Mouse (Mus musculus) left cerebral cortex, postnatal 14 days (tissue): Measurements from ENCODE around the gene Fgf8. TPM values are rescaled to one million over a fixed set of nuclear protein-coding genes. Genes with fewer than 3 reads are reported as not detected.

ENCODE experiments used
- DNase-seq, 2 experiments: peaks; one replicate each; pipeline ENCODE4 v3.0.0; 2021 to 2022; ENCODE audit warnings: low spot score in 2 of 2, mixed read lengths in 1 of 2
- intact Hi-C: fragments of 180-260 bp; cut with DNase I; formaldehyde crosslinking; loops from one replicate; pipeline ENCODE4 v1.15.1; 2025
- total RNA-seq, 2 experiments: library from RNA; stranded (reverse); gene quantifications; 2 replicates each; pipeline ENCODE4 v1.2.3; 2021

Gene Fgf8
- total RNA-seq, 2 experiments from 2014 or later = not detected

DNA sequence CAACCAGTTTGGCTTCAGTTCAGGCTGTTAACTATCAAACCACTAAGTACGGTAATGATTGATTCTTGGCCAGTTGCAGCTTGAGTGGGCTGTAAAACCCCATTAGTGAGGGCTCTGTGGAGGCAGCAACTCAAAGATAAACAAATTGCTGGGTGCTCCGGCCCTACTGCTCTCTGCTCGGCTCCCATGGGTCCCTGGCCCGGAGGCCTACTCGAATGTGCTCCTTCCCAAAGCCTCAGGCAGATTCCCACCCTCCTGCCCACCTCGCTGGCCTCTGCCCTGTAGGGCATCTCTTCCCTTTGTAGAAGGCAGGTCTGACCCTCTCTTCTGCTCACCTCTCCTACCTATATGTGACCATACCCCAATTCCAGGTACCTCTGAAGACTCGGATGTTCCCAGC, 8.0 kb downstream of the Fgf8 start:
- DNase-seq = no peak
- intact Hi-C loops = loop anchor here (5.0 kb wide), 1 partner anchor 62 kb away; no protein-coding TSS in a partner anchor

DNA sequence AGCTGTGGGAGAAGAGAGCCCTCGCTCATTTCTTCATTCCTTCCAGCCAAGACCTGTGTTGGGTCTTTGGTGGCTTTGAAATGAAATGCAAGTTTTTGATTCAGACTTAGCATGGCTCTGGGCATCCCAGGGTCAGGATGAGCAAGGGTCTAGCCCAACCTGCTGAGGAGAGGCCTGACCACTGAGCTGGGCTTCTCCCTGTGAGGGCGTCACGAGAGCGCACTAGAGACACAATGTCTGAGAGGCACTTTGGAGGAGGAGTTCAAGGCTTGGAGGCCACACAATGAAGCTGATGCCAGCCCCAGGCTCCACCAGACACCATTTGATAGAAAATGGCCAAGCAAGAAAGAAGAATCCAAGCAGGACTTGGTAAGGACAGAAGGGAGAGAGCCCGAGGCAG, 8.5 kb downstream of the Fgf8 start:
- DNase-seq = no peak
- intact Hi-C loops = no loop called here

DNA sequence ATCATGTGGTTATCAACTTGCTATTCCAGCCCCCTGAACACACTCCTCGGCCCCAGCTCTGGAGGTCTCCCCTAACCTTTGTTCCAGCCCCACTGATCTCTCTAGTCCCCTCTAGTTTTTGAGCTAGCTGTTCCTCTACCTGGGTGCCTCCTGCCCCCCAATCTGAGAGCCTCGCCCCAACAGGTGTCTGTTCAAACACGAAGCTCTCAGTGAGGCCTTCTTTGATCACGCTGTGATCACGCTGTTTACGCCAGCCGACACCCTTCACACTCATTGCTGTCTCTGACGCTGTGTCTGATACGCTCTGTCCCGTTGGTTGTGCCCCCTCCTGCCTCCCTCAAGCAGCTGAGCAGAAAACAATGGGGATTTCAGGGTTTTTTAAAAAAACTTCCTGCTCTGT, 9.2 kb downstream of the Fgf8 start:
- intact Hi-C loops = no loop called here
- no peak for DNase-seq

DNA sequence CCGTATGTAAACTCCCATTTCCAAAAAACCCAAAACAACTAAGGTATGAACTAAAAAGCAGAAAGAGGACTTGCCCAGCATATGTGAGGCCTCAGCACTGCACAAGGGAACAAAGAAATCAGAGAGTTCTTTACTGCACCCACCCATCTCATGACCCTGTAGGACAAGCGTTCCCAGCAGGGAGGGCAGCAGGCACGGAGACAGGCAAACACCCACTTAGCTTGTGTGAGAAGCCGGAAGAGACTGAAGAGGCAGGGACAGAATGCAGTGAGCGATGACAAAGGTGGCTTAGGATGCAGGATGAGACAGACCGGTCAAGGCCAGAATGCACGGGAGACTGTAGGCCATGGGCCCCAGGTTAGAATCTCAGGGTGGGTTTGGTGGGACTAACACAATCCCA, 11.1 kb downstream of the Fgf8 start:
- intact Hi-C loops = no loop called here
- DNase-seq = no peak

DNA sequence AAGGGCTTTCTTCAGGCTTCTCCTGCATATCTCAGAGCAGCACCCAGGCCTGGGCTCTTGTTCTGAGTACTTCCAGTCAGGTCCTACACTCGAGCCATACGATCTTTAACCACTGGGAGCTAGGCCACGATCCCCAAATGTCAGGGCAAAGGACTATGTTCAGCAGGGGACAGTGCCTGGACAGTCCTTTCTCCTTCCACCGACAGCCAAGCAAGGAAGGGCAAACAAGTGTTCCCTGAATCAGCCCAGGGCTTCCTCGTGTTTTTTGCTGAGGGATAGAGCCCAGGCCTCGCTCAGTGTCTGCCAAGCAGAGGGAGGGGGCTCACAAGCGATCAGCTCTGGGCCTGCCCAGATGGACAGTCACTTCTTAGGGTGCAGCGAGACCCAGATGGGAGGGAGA, 12.7 kb downstream of the Fgf8 start:
- intact Hi-C loops = no loop called here
- DNase-seq = no peak

DNA sequence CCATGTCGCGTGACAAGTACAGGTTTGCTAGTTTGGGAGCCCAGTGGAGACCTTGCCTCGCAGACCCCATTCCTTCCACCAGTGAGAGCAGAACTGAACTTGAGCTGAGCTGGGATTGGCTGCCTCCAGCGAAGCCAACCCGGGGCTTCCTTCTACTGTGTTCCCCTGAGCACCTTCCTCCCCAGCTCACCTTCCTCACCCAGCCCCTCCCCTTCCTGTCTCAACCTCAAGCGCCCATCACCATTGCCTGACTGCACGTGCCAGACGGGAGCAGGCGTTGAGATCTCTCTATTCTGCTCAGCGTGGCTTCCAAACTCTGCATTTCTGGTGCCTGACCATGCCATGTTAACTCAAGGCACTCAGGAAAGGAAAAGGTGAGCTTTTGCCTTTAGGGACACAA, 15.5 kb downstream of the Fgf8 start:
- intact Hi-C loops = no loop called here
- DNase-seq = no peak

DNA sequence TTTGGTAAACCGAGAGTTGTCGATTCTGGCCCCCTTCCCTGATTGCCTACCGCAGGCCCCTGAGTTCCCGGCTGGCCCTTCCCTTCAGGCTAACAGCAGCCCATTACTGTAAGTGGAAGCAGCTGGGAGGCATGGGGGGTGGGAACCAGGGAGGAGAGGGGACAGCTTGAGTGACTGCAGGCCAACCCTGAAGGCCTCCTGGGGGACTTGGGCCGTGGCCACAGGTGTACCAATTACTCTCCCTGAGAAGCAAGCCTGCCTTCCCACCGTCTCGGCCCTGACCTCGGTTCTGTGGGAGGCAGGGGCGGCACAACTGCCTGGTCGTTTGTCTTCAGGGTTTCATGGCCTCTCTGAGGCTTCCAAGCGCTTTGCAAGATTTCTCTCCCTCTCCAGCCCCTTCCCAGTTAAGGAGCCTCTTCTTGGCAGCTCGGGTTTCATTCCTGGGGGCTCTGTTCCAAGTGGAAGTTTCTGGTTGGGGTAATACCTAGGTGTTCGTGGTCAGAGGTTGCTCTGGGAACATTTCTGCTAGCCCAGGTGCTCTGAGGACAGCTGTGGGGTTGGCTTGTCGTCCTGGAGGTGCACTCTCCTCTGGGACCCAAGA, 16.9 kb downstream of the Fgf8 start:
- intact Hi-C loops = no loop called here
- DNase-seq = no peak

DNA sequence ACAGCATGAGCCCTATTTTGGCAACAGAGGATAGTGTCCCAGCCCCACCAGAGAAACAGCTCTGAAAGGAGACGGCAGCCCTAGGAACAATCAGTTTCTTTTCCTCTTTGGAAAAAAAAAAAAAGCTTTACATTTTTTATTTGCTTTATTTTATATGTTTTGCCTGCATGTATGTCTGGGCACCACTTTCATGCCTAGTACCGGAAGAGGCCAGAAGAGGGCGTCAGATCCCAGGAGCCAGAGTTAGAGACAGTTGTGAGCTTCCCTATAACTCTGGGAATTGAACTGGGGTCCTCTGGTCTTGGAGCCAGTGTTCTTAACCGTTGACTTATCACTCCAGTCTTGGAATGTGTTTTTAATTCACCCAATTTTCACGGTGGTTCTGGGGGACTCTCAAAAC, 20.5 kb downstream of the Fgf8 start:
- DNase-seq = no peak
- intact Hi-C loops = no loop called here

DNA sequence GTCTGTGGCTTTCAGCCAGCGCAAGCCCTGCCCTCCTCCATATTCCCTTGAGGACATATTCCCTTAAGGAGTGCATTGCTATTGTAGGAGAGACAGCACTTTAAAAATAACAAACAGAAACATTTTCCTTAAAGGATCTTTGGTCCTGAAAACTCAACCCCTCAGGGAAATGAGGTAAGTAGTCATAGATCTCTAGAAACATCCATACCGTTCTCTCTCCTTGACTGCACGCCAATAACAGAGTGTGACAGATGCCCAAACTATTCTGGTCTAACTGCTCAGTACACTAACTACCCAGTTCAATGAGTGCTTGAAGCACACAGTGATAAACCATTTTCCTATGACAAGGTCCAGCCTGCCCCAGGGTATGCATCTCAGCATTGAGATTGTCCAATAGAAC, 24.4 kb downstream of the Fgf8 start:
- intact Hi-C loops = no loop called here
- peak in 1 of 2 experiments; percentile 28 for DNase-seq

DNA sequence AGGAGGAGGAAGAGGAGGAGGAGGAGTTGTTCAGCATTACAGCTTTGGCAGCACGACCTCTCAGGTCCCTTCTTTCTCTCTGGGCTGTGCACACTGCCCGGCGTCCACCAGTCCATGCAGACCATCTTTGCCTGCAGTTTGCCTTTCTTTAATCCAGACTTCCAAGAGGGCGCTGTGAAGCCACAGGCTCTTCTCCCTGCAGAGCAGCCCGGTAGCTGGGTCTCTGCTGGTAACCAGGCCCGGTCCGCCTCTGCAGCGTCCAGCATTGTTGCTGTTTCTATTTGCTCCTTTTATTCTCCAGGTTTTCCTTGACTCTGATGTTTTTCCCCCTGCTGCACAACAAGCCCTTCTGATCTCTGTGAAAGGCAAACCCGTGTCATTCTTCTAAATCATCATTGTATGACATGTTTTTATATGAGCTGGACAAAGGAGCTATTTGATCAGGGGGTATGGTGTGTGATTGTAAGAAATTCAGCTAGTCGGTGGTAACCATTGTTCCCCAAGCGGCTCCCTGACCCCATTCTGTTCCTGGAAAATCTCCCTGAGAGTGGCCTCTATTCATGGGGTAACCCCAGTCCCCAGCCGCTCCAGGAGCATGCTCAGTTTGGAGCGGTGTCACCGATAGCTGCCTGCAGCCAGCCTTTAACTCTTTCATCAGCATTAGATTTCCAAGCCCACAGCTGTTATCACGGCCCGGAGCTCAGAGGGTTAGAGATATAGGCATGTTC, 25.1 kb downstream of the Fgf8 start:
- peak; percentile 54 to 60 for DNase-seq
- intact Hi-C loops = no loop called here

DNA sequence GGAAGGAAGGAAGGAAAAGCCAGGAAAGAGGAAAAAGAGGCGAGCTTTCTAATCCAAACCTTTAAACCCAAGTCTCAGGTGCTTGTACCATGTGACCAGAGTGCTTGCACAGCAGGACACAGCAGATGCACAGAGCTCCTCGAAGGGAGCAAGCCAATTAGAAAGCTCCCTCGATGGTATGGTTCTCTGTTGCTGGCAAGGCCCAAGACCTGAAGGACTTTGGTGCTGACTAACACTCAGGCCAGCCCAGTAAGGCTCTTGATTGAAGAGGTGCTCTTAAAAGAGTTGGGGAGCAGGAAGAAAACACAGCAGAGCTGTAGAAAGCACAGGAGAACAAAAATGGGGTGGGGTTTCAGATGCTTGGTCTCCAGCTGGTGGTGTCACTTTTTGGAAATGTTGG, 34.0 kb downstream of the Fgf8 start:
- intact Hi-C loops = no loop called here
- no peak for DNase-seq

DNA sequence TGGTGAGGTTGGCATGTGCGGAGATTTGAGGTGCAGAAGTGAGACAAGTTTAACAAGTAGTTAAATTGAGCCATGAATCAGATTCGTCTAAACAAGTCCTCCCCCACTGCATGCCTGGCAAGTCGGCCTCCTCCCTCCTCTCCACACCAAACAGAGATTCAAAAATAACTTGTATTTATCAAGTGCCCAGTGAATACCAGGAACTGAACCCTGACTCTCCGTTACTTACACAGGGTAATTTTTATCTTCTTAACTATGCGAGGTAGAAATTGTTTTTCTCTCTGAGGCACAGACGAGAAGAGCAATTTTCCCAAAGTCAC, 46.5 kb downstream of the Fgf8 start:
- no peak for DNase-seq
- intact Hi-C loops = no loop called here

DNA sequence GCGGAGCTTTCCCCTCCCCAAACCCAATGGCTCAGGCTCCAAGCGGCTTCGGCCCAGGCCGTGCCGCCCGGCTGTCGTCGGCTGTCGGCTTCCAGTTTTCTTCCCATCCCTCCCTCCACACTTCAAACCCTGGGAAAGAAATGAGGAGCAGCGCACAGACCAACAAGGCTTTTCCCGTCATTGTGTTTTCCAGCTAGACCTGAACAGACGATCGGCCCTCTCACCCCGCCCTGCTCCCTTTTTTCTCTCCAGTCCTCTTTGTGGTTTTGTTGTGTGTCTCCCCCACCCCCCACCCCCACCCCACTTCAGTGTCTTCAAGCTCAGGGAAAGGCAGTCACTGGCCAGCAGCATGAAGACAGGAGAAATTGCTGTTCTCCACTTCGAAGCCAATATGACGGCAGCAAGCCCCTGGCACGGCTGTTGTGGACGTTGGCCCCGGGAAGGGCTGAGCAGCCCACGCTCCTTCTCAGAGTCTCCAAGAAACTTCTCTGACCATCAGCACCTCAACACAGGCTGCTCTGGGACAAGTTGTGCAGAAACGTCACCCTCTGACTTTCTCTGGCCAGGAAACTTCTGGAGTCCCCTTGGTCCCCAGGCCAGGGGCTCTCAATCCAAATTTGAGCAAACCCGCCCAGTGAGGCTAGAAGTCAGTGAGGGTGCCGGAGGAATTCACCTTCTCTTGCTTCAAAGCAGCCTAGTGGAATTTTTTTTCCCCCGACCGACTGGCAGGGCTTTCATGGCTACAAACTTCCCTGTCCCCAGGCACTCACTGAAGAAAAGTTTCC, 47.0 kb downstream of the Fgf8 start:
- no peak for DNase-seq
- intact Hi-C loops = no loop called here

DNA sequence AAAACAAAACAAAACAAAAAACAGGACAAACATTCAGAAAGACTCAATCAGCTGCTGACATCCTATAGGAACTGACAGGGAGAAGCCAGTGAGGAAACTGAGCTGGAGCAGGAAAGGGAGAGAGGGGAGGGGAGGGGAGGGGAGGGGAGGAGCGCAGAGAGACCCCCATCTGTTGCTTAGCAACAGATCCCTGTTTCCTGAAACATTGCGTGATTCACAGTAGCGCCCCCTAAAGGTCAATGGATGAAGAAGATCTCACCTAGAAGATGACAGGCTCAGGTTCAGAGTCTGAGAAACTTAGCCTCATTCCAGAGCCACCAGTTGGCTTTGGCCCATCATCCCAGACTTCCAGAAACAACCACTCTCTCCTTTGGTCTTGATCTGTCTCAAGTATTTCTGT, 48.7 kb downstream of the Fgf8 start:
- no peak for DNase-seq
- intact Hi-C loops = no loop called here

DNA sequence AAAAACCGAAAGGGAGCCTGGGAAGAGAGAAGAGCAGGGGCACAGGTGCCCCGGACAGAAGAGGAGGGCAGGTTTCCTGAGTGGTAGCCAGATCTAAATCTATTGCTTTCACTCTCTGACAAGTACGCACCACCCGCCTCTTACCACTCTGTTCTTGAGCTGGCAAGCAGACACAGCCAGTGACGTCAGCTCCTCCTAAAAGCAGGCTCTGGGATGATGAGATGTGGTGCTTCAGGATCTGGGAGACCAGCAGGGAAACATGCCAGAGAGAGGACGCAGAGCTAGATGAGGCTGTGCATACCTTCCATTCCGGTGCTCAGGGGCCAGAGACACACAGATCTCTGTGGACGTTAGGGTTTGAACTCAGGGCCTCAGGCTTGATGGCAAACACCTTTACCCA, 50.5 kb downstream of the Fgf8 start:
- intact Hi-C loops = no loop called here
- peak; percentile 62 to 66 for DNase-seq

DNA sequence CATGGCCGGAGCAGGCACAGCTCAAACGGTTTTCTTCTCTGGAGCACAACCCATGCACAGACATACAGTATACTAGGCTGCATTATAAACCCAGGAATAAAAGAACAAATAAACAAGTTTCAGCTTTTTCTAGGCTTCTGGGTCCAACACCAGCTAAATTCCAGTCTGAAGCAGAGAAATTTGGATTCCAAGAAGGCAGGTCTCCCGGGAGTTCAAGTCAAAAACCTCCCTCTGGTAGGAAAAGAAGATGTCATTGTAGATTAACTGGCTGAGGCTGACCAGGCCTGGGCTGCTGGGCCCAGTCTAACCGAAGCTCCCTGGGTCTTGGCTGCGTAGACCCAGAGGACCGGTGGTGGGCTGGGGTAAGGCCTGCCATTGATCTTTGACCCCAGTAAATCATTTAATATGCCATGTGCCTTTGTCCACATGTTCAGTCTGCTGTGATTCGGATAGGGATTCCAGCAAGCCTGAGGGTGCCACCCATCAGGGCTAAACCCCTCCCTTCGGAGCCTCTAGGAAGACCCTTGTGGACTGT, 51.6 kb downstream of the Fgf8 start:
- intact Hi-C loops = no loop called here
- DNase-seq = no peak

DNA sequence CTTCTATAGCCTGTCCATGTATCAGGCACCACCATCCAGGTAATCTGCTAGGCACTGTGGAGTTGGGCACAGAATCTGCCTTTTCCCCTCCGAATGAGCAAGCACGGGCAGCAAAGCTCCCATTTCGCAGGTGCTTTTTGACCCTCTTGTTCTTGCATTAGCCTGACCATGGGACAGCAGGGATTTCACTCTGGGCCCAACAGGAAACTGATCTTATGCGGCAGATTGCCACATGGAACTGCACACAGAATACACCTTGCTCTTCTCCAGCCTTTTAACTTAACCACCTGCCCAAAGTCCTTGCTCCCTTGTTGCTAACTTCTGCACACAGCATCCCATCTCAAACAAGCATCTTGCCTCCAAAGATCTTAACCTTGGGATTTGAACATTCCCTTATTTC, 55.7 kb downstream of the Fgf8 start:
- no peak for DNase-seq
- intact Hi-C loops = no loop called here
